Mouse (Mus musculus) right cerebral cortex, postnatal 4 days (tissue): ENCODE measurements around the gene Gm9508.

ENCODE experiments used
- DNase-seq: peaks from one replicate; pipeline ENCODE4 v3.0.0-alpha.2; 2022

Gm9508 gene

GRCm38 (mm10) chr10:77667402-77667801 is 29.6 kb downstream of the Gm9508 start:
- no peak for DNase-seq

GRCm38 (mm10) chr10:77666342-77666741 is 30.7 kb downstream of the Gm9508 start:
- DNase-seq: no peak

DNA sequence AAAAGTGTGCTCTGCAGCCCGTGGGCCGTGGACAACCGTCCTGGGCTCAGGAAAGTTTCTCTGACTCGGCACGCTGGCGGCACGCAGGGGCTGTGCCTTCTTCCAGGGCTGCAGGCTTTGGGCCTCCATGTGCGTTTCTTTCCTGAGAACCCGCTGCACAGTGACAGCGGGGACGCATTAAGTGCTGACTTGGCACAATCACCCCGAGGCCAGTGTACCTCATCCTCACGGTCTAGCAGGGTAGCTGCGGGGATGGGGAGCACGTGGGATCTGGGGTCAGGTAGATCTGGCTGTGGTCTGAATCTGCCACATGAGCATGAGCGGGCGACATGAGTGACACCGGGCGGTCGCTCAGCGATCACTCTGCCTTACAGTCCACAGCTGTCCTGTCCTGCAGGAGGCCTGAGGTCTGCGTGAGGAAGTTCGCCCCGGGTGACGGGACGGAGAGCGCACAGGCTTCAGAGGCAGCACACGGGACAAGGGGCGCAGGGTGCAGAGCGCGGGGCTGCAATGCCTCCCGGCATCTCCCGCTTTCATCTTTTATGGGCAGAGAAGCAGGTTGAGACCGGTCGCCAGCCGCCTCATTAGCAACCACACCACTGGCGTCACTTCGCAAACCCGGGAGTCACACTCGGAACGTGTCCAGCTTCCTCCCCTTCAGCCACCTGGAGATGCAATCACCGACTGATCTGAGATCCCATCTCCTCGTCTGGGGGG is 32.9 kb downstream of the Gm9508 start:
- no peak for DNase-seq

GRCm38 (mm10) chr10:77658286-77658994 is 38.6 kb downstream of the Gm9508 start:
- DNase-seq: no peak

- no peak for DNase-seq
Measured at GRCm38 (mm10) chr10:77652046-77652445, 45.0 kb downstream of the Gm9508 start.

DNA sequence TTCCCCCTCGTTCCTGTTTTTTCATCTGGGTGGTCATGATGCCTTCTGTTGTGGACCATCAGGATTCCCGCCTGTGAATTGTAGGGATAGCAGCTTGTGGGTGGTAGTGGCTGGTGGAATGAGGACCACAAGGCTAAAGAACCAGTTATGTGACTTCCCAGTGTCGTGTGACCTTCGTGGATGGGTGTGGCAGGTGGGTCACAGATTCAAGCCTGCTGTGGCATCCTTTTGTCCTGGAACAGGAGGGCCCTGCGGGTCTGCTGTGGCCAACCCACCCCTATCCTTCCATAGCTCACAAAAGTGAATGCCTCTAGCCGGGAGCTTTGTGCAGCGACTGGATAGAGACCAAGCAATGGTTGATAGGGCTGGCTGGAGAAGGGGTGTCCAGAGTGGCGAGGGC is 49.1 kb downstream of the Gm9508 start:
- no peak for DNase-seq

DNA sequence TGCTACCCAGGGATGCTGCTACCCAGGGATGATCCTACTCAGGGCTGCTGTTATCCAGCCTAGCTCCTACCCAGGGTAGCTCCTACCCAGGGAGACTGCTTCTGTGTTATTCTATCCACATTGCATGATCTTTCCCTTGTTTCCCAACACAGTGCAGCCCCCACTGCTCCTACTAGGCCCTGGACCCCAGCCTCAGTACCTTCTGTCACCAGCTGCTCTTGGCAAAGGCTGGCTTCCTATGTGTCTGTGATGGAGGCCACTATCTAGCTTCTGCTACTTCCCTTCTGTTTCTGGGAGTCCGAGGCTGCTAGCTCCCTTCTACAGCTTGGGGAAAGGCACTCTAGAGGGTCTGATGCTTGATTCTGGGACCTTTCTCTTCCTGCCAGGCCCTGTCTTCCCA is 49.6 kb downstream of the Gm9508 start:
- no peak for DNase-seq
